Mouse (Mus musculus) midbrain, postnatal 0 days (tissue): Measurements from ENCODE around the gene Tfap4. TPM values are rescaled to one million over a fixed set of nuclear protein-coding genes. Genes with fewer than 3 reads are reported as not detected.
A peak's percentile ranks its signal among the peaks of the same experiment; 100 is the strongest.

Experiments used
- ATAC-seq: fragments of 200-750 bp; cut with Nextera tagmentation; 2 replicates; pipeline ENCODE4 v1.8.0; 2017; ENCODE audit warnings: moderate number of reproducible peaks, mild to moderate bottlenecking, moderate TSS enrichment, moderate library complexity; ENCODE audit not compliant: low FRiP score
- DNase-seq: peaks from one replicate; pipeline ENCODE4 v3.0.0-alpha.2; 2015; ENCODE audit warnings: low spot score
- H3K27ac ChIP-seq: fragments of 300-500 bp; sonication (generic); 2 replicates; pipeline ENCODE4 v1.5.1; 2014; ENCODE audit warnings: low read depth, mild to moderate bottlenecking, low read length, mixed read lengths
- H3K27me3 ChIP-seq: fragments of 300-500 bp; sonication (generic); 2 replicates; pipeline ENCODE4 v1.6.1; 2014; ENCODE audit warnings: low read length, control low read depth, mixed read lengths; ENCODE audit not compliant: insufficient read depth
- H3K36me3 ChIP-seq: fragments of 300-500 bp; sonication (generic); 2 replicates; pipeline ENCODE4 v1.6.1; 2014; ENCODE audit warnings: low read length, control low read depth, mixed read lengths; ENCODE audit not compliant: insufficient read depth
- H3K4me1 ChIP-seq: fragments of 300-500 bp; sonication (generic); 2 replicates; pipeline ENCODE4 v1.6.1; 2014; ENCODE audit warnings: mild to moderate bottlenecking, control low read depth, antibody characterized with exemption, low read length, mixed read lengths; ENCODE audit not compliant: insufficient read depth
- H3K4me2 ChIP-seq: fragments of 300-500 bp; sonication (generic); 2 replicates; pipeline ENCODE4 v1.6.1; 2014; ENCODE audit warnings: low read depth, mild to moderate bottlenecking, low read length, mixed read lengths; ENCODE audit not compliant: poor library complexity, severe bottlenecking
- H3K4me3 ChIP-seq: fragments of 300-500 bp; sonication (generic); 2 replicates; pipeline ENCODE4 v1.5.1; 2014; ENCODE audit warnings: low read depth, mild to moderate bottlenecking, low read length, moderate library complexity
- H3K9ac ChIP-seq: fragments of 300-500 bp; sonication (generic); replicated peaks from 2 replicates; pipeline ENCODE4 v1.6.1; 2014; ENCODE audit warnings: mild to moderate bottlenecking, low read length, moderate library complexity, mixed read lengths; ENCODE audit not compliant: poor library complexity, severe bottlenecking
- H3K9me3 ChIP-seq: fragments of 300-500 bp; sonication (generic); 2 replicates; pipeline ENCODE4 v1.6.1; 2016; ENCODE audit warnings: low read length, control low read depth
- CTCF ChIP-seq: IDR thresholded peaks from 2 replicates; pipeline ENCODE4 v1.5.1; 2016; ENCODE audit warnings: antibody characterized with exemption, mild to moderate bottlenecking
- WGBS: fragments of 180-500 bp; shearing (Covaris S2); extraction: QIAGEN DNeasy Blood & Tissue Kit; methylation state at CpG from one replicate; pipeline ENCODE4 v1.1.7; 2014; 5-methylcytosine and 5-hydroxymethylcytosine counted together
- polyA plus RNA-seq: library from polyadenylated mRNA; unstranded; fragments of >200 nt; fragmentation: Nextera tagmentation; extraction: Ambion mirVana; gene quantifications from 2 replicates; pipeline ENCODE4 v1.2.1, GENCODE M21; 2015
- total RNA-seq: library from RNA; depleted of rRNA; stranded (reverse); fragments of >200 nt; gene quantifications from 2 replicates; pipeline ENCODE4 v1.2.3, GENCODE M21; 2014; rRNA removed

The Tfap4 gene
- 6.7 and 6.8 TPM in 2 replicates for total RNA-seq
- polyA plus RNA-seq, result 5.2 and 5.9 TPM in 2 replicates

DNA sequence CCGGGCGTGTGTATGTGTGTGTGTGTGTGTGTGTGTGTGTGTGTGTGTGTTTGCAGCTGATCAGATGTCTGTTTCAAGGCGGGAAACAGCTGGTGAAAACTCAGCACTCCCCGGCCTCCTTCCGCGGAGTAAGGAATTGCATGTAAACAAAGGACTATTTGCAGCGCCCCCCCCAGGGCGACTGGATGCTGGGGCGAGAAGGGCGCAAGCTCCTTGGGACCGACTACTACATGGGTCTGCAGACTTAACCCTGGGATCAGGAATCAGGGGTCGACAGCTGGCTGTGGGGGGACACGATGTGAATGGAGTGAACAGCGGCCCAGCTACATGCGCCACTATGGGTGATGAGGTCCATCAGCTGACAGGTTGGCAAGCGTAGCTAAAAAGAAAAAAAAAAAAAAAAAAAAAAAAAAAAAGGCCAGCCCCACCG lies at the start of gene Tfap4:
Gene Tfap4 (minus strand): TSS at position 140 of the 430 bp plus-strand sequence.
- DNase-seq (peak; percentile 92), ATAC-seq (peak; percentile 25)
- Histone ChIP-seq H3K9me3 (no peaks in the 10 kb centered on the region), H3K4me2 (peak within 1 kb of the TSS; percentile 94), H3K9ac (peak within 1 kb of the TSS; percentile 53), H3K27ac (peak within 1 kb of the TSS; percentile 86), H3K4me1 (no peaks in the 10 kb centered on the region), H3K4me3 (peak within 1 kb of the TSS; percentile 66), H3K36me3 (no peaks in the 10 kb centered on the region), H3K27me3 (no peaks in the 10 kb centered on the region)
- peak; percentile 62 for TF ChIP-seq CTCF
- under 1% methylated on average over 15 of the region's 17 CpGs for WGBS

DNA sequence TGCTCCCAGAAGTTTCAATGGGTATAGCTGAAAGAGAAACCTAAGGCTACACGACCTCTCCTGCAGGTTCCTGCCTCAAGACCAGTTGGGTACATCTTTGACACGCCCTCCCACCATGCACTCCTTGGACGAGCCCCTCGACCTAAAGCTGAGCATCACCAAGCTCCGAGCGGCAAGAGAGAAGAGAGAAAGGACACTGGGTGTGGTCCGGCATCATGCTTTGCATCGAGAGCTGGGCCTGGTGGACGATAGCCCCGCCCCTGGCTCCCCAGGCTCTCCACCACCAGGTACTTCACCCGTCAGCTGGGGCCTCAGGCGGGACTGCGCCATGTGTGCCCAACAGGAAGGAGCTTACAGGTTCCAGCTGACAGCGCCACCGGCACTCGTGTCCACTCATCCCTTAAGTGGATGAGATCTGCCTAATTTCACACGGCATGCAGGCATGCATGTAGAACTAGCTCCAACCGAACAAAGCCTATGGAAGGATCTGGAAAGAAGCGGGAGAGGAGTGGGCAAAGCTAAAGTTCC lies 48.9 kb upstream of the Tfap4 start:
- 84% methylated on average over 19 of the region's 19 CpGs for WGBS
- H3K9me3 ChIP-seq, result no peaks in the 10 kb centered on the region
- no peak overlapping the region for H3K4me3 ChIP-seq
- ATAC-seq (no peak), DNase-seq (no peak)
- no peak for TF ChIP-seq CTCF
- H3K27me3 ChIP-seq, result no peaks in the 10 kb centered on the region
- H3K9ac ChIP-seq, result no peak overlapping the region
- no peak overlapping the region for H3K27ac ChIP-seq
- H3K4me1 ChIP-seq, result 0 out of 2 replicates have a peak, but pooled peaks cover 10% of the 10 kb centered on the region
- no peak overlapping the region for H3K4me2 ChIP-seq
- H3K36me3 ChIP-seq, result peaks cover 33% of the 10 kb centered on the region

DNA sequence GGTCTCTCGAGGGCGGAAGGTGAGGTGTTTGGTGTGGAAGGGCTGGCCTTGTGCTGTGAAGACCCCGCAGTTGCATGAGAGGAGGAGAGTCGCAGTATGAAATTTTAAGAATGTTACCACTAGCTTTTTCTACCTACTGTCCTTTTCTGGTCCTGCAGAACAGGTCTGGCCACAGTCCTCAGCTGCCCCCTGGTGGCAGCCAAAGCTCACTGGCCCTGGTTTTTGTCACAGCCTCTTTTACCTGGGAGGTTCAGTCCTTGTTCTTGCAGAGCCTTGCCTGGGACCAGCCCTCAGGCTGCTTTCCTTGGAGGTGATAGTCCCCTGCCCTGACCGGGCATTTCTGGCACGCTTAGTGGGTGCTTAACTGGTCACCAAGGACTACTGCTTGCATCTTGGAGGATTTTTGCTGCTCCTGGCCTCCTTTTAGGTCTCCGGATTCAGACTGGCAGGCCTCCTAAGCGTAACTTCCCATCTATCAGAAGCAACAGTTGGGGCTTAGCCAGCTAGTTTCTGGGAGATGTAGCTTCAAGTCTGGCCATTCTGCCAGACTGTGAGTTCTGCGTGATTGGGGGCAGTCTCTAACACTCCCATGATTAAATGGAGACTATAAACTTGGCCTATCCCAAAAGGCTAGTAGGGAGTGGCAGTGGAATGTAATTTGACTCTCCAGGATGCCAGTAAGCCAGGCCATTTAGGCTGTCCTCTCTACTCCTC lies 48.3 kb upstream of the Tfap4 start:
- H3K9me3 ChIP-seq, result no peaks in the 10 kb centered on the region
- no peak overlapping the region for H3K27ac ChIP-seq
- no peaks in the 10 kb centered on the region for H3K27me3 ChIP-seq
- peak; percentile 97 for TF ChIP-seq CTCF
- peak; percentile 88 for DNase-seq
- 54% methylated on average over 9 of the region's 9 CpGs for WGBS
- H3K4me1 ChIP-seq, result 0 out of 2 replicates have a peak, but pooled peaks cover 10% of the 10 kb centered on the region
- no peak overlapping the region for H3K9ac ChIP-seq
- H3K4me2 ChIP-seq, result no peak overlapping the region
- H3K36me3 ChIP-seq, result peaks cover 27% of the 10 kb centered on the region
- peak; percentile 45; the same call in 1 of the 2 replicates for ATAC-seq
- H3K4me3 ChIP-seq, result no peak overlapping the region

DNA sequence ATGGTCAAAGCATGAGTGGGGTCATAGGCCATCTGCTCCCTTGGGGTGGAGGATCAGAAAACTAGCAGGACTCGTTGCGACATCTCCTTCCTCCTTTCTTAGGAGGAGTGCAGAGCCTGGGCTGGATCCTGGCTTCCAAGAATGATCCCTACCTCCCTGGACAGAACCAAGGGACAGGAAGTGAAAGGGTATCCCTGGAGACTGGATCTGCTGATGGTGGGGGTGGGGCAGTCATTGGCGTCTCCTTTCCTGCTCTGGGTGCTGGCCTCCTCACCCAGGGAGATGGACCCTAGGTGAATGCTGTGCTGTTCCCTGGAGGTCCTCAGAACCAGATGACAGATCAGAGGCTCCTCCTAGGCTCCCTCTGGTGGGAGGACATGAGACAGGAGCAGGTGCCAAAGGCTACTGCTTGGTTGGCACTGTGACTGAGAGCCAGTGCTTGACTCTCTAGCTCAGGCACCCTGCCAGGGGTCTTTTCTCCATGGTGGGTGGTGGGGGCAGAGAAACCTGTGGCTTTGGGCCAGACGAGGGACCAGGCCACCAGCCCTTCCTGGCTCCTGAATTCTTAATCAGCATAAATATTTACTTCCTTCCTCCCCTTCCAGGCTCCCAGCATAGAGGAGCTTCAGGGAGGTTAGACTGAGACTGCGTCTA lies 46.9 kb upstream of the Tfap4 start:
- Histone ChIP-seq H3K36me3 (peaks cover 19% of the 10 kb centered on the region), H3K4me3 (no peak overlapping the region), H3K4me2 (no peak overlapping the region), H3K27ac (0 out of 2 replicates have a peak overlapping the region, but pooled peaks have one; percentile 38), H3K4me1 (peaks cover 14% of the 10 kb centered on the region; the same call in 1 of the 2 replicates), H3K9ac (0 out of 2 replicates have a peak overlapping the region, but pooled peaks have one; percentile 24), H3K9me3 (no peaks in the 10 kb centered on the region), H3K27me3 (no peaks in the 10 kb centered on the region)
- ATAC-seq (no peak), DNase-seq (peak; percentile 72)
- WGBS, result 42% methylated on average over 5 of the region's 5 CpGs
- peak; percentile 66 for TF ChIP-seq CTCF

DNA sequence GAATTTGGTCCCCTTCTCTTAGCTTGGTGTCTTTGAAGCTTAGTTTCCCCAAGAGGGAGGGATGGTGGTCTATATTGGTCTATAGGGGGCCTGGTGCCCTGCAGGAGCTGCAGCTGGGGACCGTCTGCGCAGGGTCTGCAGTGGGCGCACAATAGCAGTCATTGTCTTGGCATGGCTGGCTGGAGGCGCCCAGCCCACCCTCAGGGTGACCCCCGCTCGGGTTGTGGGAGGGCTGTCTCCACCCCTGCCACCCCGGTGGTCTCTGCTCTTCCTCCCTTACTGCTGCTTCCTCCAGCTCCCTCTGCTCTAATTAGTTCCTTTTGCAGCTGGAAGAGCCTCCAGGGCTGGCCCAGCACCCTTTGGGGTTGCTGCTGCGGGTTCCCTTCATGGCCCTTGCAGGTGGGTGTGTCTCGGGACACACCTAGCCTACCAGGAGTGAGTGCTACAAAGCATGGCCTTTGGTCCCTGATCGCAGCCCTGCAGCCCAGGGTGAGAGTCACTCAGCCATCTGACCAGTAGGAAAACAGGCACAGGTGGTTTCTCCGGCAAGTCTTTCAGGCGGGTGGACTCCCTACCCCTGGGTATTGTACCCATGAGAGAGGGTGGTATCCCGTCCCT lies 46.0 kb upstream of the Tfap4 start:
- H3K9me3 ChIP-seq, result no peaks in the 10 kb centered on the region
- H3K27me3 ChIP-seq, result no peaks in the 10 kb centered on the region
- H3K27ac ChIP-seq, result no peak overlapping the region
- 48% methylated on average over 13 of the region's 13 CpGs for WGBS
- H3K36me3 ChIP-seq, result peaks cover 11% of the 10 kb centered on the region; the same call in 1 of the 2 replicates
- no peak for DNase-seq
- no peak overlapping the region for H3K9ac ChIP-seq
- no peak overlapping the region for H3K4me2 ChIP-seq
- no peak for TF ChIP-seq CTCF
- H3K4me3 ChIP-seq, result no peak overlapping the region
- H3K4me1 ChIP-seq, result peaks cover 14% of the 10 kb centered on the region; the same call in 1 of the 2 replicates
- ATAC-seq, result no peak
